Mouse (Mus musculus): Measurements from ENCODE around the gene Ctns.
A peak's percentile ranks its signal among the peaks of the same experiment; 100 is the strongest.

Ctns gene

DNA sequence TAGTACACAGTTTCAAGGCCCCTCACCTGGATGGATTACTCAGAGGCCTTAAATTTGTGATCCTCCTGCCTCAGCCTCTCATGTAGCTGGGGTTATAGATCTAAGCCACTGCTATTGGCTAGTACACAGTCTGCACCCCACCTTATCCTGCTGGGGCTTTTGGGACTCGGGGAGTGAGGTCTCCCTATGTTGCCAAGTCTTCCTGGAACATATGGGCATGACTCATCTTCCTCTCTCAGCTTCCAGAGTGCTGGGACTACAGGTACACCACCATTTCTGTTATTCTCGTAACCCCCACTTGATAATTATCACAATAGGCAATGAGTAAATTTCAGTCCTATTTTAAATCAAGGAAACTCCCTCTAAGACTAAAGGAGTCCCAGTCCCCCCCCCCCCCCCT lies 4.4 kb downstream of the Ctns start:
- DNase-seq (ENCODE audit: extremely low spot score, low read depth, low spot score): no peak

DNA sequence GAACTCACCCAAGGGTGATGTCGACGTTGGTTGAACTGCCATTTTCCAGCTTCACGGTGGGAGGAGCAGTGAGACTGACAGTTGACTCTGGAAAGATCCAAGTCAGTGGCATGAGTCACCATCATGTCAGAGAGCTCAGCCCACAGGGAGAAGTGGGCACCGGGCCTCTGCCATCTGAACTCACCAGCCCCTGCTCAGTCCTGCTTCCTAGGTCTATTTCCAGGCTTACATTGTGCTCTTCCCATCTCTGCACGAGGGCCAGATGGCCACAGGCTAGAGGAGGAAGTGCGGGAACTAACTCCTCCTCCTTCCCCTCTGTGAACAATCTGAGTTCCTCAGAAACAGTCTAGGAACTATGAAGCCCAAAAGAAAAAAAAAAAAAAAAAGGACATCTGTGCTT lies 5.8 kb downstream of the Ctns start:
- DNase-seq (ENCODE audit: extremely low spot score, low read depth, low spot score): no peak

DNA sequence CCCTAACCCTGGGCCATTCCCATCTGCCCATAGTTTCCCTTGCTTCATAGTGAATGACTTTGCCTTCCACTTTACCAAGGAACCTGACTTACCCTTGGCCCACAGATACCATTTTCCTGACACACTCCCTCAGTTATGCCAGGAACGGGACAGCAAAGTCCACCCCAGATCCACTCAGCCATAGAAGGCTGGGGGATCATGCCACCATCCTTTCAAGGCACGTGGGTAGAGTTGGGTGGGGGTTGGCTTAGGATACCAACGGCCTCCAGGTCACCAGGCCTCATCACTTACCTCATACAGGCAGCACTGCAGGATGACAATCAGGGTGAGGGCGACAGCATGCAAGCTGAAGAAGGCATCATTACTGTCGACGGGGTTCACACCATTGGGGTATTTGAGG lies 11.6 kb downstream of the Ctns start:
- no peak for DNase-seq (ENCODE audit: extremely low spot score, low read depth, low spot score)

DNA sequence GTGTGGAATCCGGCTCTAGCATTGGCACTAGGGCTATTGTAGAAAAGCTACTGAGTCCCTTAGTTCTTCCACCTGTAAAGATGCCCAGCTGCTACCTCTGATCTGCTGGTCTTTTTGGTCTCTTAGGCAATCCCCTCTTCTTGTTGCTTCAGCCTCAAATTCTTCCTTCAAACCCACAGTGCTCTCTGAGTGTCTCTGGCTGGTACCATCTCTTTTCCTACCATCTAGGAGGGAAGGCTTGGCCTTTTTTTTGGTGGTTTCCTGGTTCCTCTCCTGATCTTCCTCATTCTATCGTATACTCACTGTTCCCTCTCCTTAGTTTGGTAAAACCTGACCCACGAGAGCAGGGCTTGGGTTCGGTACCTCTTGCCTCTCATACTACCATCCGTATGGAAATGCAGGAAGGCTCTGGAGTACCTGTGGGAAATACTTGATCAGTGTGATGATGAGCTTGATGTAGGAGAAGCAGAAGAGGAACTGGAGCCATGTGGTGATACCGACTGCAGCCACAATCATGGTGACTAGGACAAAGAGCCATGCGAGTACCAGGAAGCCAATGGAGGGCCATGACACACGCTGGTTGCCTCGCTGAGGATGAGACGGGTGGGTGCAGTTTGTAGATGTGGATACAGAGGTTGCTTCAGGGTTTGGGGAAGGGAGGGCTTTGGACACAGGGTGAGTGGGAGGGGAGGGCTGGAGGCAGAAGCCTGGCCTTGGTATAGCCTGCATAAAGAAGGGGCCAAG lies 12.8 kb downstream of the Ctns start:
- no peak for DNase-seq (ENCODE audit: extremely low spot score, low read depth, low spot score)

DNA sequence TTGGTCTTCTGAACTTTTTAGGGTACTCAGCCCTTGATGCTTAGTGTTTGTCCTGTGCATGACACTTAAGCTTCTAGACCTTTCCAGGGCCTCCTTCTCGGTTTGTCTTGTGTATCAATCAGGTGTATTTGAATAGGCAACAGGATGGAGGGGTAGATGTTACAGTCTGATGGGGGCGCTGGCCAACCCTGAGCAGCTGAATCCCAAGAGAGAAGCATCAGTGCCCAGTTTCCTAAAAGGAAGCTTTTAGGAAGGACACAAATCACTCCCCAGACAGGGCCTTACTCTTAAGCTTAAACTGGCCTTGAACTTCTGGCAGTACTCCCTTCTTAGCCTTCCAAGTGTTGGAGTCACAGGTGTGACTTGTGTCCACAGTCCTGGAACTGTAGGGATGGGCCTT lies 20.9 kb downstream of the Ctns start:
- no peak for DNase-seq (ENCODE audit: extremely low spot score, low read depth, low spot score)

DNA sequence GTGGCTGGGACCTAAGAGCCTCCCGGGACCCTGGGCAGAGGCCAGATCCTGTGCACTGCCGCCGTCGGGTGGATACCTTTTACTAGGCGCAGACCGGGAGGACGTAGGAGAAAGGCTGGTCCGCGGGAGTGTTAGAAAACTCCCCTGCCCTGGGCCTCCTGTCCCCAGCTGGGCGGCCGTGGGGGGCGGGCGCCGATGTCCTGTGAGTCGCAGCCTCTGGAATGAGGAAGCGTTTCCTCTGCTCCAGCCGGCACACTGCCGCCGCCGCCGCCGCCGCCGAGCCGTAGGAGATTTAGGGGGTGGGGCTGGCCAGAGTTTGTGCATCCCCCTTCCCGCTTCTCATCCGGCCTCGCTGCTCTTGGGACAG lies 21.4 kb downstream of the Ctns start:
- no peak for DNase-seq (ENCODE audit: extremely low spot score, low read depth, low spot score)

DNA sequence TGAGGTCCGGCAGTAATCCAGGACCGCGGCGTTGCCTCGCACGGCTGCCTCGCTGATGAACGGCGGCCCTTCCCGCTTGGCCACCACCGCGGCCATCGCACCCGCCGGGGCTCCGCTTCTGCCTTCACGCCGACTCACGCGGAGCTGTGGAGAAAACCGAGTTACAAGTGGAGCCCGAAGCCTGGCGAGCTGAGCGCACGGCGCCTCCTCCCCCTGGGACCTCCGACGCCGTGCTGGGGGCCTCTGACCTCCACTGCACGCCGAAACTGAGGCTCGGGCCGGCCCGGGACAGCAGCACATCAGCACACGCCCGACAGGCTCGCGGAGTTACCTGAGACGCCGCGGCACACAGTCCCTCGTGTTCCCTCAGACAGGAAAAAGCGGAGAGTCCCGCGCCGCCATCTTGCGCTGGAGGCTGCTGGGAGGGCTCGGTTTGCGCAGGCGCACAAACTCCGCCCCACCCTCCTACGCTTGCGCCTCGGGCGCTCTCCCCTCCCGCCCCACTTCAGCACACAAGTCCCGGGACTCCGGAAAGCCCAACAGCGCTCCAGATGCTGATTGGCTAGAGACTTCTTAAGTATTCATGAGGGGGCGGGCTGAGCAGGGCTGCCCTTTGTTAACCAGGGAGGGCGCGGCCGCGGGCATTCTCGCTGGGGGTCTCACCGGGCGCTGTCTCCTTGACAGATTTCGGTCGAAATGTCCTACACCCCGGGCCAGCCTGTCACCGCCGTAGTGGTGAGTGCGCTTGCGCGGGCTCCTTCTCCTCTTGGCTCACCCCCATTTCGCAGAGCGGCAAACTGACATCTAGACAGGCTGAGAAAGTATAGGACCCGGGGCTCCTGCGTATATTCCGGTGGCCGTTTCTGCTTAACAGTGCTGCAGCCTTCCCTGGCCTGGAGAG lies 22.0 kb downstream of the Ctns start, which contains the start of the genes Emc6 and Tax1bp3:
Emc6 (minus strand) TSS at position 430 of the 901 bp plus-strand sequence.
Tax1bp3 (plus strand) TSS at position 476 of the 901 bp plus-strand sequence.
- peak; percentile 92 for DNase-seq (ENCODE audit: extremely low spot score, low read depth, low spot score)

DNA sequence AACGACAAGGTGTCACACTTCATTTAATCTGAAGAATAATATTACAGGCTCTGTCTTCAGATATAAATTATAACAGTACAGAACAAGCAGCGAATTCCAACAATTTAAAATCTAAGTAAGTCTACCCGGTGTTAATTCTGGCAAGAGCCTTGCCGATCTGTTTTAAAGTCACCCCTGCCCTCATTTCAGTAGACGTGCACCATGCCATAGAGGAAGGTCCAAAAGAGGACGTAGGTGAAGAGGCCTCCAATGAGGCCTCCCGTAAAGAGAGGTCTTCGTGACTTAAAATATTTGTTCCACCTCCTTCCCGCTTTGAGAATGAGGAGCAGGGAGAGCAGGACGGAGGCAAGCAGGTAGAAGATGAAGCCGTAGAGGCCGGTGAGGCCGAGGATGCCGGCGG lies 22.7 kb downstream of the Ctns start:
- DNase-seq (ENCODE audit: extremely low spot score, low read depth, low spot score): no peak

DNA sequence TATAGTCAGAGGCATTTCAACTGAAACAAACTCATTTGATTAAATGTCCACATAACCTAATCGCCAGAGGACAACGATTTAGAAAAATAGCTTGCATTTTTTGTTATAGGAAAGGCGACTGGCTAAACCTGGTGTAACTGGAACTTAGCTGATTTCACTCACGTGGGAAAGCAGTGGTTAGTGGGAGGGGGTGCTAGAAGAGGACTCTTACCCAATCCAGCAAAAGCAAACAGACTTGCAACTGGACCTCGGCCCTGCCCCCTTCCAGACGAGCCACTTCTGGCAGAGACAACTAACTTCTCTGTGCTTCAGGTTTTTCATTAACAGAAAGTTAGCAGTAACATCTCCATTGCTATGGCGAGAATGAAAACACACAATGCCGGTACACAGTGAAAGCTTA lies 23.2 kb downstream of the Ctns start:
- DNase-seq (ENCODE audit: extremely low spot score, low read depth, low spot score): no peak

DNA sequence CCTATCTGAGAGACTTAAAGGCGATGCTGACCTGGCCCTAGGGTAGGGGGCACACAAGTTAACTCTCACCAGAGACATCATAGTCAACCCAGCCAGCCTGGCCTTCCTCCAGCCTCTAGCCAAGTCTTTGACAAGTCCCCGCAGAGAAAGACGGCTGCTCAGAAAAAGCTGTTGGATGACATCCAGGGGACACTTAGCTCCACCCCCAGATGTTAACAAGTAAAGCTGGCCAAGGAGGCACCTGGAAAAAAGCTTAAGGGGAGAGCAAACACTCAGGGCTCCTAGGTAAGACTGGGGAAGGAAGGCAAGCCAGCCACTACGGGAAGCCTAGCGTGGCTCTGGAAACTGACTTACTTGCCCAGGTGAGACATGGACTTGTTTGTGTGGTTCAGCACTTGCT lies 26.7 kb downstream of the Ctns start:
- no peak for DNase-seq (ENCODE audit: extremely low spot score, low read depth, low spot score)

DNA sequence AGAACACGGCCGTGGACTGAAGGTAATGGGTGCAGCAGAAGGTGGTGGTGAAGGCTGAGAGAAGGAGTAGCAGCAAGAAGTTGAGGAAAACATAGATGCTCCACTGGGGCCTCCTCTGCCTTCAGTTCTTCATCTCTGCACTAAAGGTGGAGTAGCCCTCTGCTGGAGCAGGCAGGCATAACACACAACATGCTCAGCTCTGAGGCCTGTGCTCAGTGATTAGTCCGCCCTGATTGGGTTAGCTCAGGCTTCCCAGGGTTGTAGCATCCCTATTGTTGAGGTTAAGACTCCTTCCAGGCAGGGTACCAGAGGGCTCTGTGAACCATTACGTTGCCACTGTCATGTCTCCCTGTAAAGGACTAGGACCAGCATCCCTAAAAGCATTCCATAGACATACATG lies 29.6 kb downstream of the Ctns start:
- no peak for DNase-seq (ENCODE audit: extremely low spot score, low read depth, low spot score)

DNA sequence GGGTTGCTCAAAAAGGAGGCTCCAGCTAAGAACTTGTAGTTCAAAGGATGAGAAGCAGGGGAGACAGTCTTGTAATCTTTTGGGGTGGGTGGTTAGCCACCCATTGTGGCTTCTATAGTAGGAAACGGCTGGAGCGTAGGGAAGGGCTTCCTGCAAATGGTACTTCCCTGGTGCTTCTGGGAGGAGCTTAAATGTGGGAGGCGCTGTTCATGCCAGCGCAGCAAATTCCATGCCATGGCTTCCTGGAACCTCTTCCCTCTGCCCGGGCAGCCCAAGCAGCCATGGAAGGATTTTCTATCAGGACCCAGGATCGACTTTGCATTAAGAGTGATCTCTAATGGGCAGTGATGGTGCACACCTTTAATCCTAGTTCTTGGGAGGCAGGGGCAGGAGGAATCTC lies 30.3 kb downstream of the Ctns start:
- no peak for DNase-seq (ENCODE audit: extremely low spot score, low read depth, low spot score)

DNA sequence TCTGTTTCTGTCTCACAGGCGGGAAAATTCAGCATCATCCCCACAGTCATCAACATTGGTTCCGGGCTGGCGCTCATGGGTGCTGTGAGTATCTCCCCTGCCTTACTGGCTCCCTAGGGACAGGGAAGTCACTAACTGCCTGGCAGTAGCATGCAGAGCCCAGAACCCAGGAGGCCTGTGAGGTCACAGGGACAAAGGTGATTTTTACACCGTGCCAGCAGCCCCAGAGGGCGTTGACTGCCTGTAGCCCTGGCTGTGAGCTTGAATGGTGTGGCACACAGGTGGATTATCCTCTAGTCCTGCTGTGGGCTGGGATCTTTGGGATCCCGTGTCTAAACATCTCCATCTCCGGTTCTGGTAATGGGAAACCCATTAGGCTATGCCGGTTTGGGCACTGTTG lies 30.8 kb downstream of the Ctns start:
- DNase-seq (ENCODE audit: extremely low spot score, low read depth, low spot score): no peak

DNA sequence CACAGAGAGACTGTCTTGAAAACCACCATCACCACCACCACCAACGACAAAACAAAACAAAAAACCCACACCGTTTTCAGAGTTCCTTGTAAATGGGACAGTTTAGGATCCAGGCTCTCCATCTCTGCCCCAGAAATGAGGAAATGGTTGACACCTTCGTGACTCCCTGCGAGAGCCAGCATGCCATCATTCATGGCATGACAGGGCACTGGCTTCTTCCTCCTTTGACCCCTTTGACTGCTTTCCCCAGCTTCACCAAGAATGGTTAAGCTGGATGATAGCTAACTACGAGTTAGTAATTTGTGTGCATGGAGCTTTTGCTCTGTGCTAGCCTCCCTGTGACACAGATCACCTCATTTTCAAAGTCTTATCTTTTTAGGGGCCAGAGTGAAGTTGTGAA lies 36.6 kb downstream of the Ctns start:
- no peak for DNase-seq (ENCODE audit: extremely low spot score, low read depth, low spot score)

DNA sequence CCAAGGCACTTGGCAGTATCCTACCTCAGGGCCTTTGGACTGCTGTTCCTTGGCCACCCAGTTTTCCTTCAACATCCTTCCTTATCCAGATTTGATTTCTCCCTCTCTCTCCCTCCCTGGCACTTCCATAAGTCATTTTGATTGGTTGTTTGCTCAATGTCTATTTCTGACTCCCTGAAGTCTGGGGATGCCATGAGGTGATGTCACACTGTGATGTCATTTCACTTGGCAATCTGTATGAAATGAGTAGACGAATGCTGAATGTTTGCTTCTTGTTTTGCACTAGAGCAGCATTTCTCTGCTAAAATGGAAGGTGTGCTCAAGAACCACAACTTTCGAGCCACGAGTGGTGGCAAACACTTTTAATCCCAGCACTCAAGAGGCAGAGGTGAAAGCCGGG lies 37.2 kb downstream of the Ctns start:
- no peak for DNase-seq (ENCODE audit: extremely low spot score, low read depth, low spot score)

DNA sequence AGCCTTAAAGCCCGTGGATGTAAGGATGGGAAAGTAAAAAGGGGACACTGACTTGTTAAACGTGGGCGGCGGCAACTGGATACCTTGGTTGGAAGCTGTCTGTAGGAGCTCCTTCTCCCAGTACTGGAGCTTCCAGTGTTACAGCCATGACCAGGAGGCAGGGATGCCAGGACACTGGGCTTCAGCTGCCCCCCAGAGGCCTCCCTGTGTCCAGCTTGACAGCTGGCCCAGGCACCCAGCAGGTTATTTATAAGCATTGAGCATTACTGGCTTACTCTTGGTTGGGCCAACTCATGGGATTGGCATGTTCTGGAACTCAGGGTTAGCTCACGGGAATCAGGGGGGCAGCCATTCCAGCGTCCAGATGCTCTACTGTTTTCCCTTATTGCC lies 38.0 kb downstream of the Ctns start:
- no peak for DNase-seq (ENCODE audit: extremely low spot score, low read depth, low spot score)

DNA sequence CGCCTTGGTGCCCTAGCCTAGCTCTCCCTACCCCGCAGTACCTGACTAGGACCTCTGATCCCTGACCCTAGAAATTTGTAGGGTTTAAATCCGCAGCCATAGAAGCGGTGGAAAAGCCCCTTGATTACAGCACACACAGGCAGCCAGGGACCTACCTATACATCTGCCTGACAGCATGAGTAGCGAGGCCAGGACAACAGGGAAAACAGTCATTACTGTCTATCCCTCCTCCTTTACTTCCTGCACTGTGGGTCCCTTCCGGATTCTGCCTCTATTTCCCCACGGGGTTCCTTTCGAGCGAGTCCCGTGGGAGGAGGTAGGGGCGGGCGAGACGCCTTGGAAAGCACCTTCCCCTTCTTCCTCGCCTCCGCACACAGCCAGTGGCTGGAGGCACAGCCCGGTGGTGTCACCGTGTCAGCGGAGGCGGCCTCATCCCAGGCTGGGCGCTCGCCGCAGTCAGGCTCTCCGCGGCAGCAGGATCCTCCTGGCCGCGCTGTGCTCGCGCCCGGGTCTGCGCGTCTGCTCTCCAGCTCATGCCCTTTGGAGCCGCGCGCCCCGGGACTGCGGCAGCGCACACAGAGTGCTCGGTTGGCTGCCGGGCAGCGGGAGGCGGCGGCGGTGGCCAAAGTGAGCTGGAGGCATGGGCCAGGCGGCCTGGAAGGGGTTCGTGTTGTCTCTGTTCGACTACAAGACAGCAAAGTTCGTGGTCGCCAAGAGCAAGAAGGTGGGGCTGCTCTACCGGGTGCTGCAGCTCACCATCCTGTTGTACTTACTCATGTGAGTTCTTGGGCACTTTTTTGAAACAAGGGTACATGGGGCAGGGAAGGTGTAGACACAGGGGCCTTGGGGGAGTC lies 38.7 kb downstream of the Ctns start, which contains the start of gene P2rx5:
P2rx5 (plus strand) TSS at position 465 of the 854 bp plus-strand sequence.
- no peak for DNase-seq (ENCODE audit: extremely low spot score, low read depth, low spot score)

DNA sequence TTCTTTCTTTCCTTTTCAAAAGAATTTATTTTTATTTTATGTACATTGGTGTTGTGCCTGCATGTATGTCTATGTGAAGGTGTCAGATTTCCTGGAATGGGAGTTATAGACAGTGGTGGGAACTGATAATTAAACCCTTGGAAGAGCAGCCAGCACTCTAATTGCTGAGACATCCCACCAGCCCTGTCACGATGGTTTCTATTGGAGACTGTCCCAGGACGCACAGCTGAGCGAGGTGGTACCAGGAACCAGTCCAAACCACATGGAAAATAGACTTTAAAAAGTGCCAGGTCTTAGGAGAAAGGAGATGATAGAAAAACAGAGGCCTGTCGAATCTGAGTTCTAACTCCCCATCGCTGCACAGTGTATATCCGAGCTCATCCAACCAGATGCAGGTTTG lies 43.8 kb downstream of the Ctns start:
- no peak for DNase-seq (ENCODE audit: extremely low spot score, low read depth, low spot score)

DNA sequence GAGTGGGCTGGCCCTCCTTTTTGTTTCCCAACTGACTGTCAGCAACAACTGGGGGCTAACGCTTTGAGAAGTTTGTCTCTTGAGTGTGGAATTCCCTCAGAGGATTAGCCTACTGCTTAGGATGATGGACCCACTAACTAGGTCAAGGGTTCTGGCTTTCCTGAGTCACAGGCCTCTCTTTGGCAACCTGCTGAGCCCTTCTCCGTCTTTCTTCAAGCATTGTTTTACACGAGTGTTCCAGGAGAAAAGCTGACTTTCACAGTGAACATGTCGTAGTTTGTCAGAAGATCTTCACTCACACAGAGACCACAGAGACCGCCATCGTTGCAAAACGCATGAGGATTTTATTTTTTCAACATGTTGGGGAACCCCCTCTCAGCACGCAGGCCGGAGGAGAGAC lies 50.6 kb downstream of the Ctns start:
- DNase-seq (ENCODE audit: extremely low spot score, low read depth, low spot score): no peak

DNA sequence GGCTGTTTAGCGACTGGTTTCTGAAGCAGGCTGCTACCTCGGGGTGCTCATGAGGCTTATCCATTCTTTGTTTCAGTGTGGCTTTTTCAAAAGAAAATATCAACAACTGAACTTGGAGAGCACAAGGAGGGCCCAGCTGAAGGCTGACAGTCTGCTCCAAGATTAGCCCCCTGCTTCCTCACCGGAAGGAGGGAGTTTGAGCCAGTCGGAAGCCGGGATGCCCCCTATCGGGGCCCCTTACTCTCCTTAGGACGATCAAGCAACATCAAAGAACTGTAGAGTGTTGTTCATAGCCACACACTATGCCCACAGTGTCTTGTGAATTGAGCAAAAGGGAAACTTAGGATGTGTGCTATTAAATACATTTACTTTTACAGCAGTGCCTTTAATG lies 51.9 kb downstream of the Ctns start:
- no peak for DNase-seq (ENCODE audit: extremely low spot score, low read depth, low spot score)

Data from hindlimb bud, embryonic 11.5 days (tissue).